Mouse (Mus musculus) liver, postnatal 0 days (tissue): Measurements from ENCODE around the gene Ntrk3. TPM values are rescaled to one million over a fixed set of nuclear protein-coding genes. Genes with fewer than 3 reads are reported as not detected.
A peak's percentile ranks its signal among the peaks of the same experiment; 100 is the strongest.

ENCODE experiments used
- ATAC-seq: fragments of 200-750 bp; cut with Nextera tagmentation; 2 replicates; pipeline ENCODE4 v1.8.0; 2017; ENCODE audit warnings: mild to moderate bottlenecking, moderate library complexity
- DNase-seq: peaks from one replicate; pipeline ENCODE4 v3.0.0-alpha.2; 2016
- H3K27ac ChIP-seq: fragments of 300-500 bp; sonication (generic); 2 replicates; pipeline ENCODE4 v1.5.1; 2014; ENCODE audit warnings: antibody characterized with exemption, moderate library complexity, mild to moderate bottlenecking, low read depth
- H3K27me3 ChIP-seq: fragments of 300-500 bp; sonication (generic); 2 replicates; pipeline ENCODE4 v1.6.1; 2014; ENCODE audit warnings: low read length, control low read depth, mixed read lengths; ENCODE audit not compliant: insufficient read depth
- H3K36me3 ChIP-seq: fragments of 300-500 bp; sonication (generic); replicated peaks from 2 replicates; pipeline ENCODE4 v1.6.1; 2014; ENCODE audit warnings: mild to moderate bottlenecking, control low read depth, low read length, moderate library complexity, mixed read lengths; ENCODE audit not compliant: insufficient read depth
- H3K4me1 ChIP-seq: fragments of 300-500 bp; sonication (generic); 2 replicates; pipeline ENCODE4 v1.6.1; 2014; ENCODE audit warnings: antibody characterized with exemption, mild to moderate bottlenecking, control low read depth; ENCODE audit not compliant: insufficient read depth
- H3K4me2 ChIP-seq: fragments of 300-500 bp; sonication (generic); 2 replicates; pipeline ENCODE4 v1.6.1; 2014; ENCODE audit warnings: low read depth, mild to moderate bottlenecking, low read length, moderate library complexity, mixed read lengths
- H3K4me3 ChIP-seq: fragments of 300-500 bp; sonication (generic); 2 replicates; pipeline ENCODE4 v1.5.1; 2014; ENCODE audit warnings: low read depth, low read length
- H3K9ac ChIP-seq: fragments of 300-500 bp; sonication (generic); replicated peaks from 2 replicates; pipeline ENCODE4 v1.6.1; 2014; ENCODE audit warnings: mild to moderate bottlenecking, moderate library complexity
- H3K9me3 ChIP-seq: fragments of 300-500 bp; sonication (generic); 2 replicates; pipeline ENCODE4 v1.6.1; 2016; ENCODE audit warnings: mild to moderate bottlenecking, control low read depth, low read length, mixed read lengths
- CTCF ChIP-seq: sonication (generic); IDR thresholded peaks from 2 replicates; pipeline ENCODE4 v1.5.1; 2016; ENCODE audit warnings: antibody characterized with exemption, low read depth
- EP300 ChIP-seq: IDR thresholded peaks from 2 replicates; pipeline ENCODE4 v1.6.1; 2016; ENCODE audit warnings: antibody characterized with exemption, low read depth, mild to moderate bottlenecking
- WGBS: fragments of 180-500 bp; shearing (Covaris S2); extraction: QIAGEN DNeasy Blood & Tissue Kit; methylation state at CpG from one replicate; pipeline ENCODE4 v1.1.7; 2014; ENCODE audit not compliant: insufficient replicate concordance; 5-methylcytosine and 5-hydroxymethylcytosine counted together
- polyA plus RNA-seq: library from polyadenylated mRNA; unstranded; fragments of >200 nt; fragmentation: Nextera tagmentation; extraction: Ambion mirVana; gene quantifications from 2 replicates; pipeline ENCODE4 v1.2.1, GENCODE M21; 2015

The Ntrk3 gene
- polyA plus RNA-seq, 1 experiment from 2014 or later: 0.16 TPM

- H3K4me3 ChIP-seq: no peak overlapping the region
- no peak overlapping the region for H3K4me2 ChIP-seq
- H3K4me1 ChIP-seq: no peaks in the 10 kb centered on the region
- H3K9ac ChIP-seq: no peak overlapping the region
- no peaks in the 10 kb centered on the region for H3K9me3 ChIP-seq
- ATAC-seq (no peak), DNase-seq (peak; percentile 23)
- H3K27me3 ChIP-seq: peaks cover 64% of the 10 kb centered on the region
- H3K27ac ChIP-seq: no peak overlapping the region
- peak; percentile 33 for TF ChIP-seq CTCF
- no peak for TF ChIP-seq EP300
- no peaks in the 10 kb centered on the region for H3K36me3 ChIP-seq
- 3% methylated on average over 13 of the region's 13 CpGs for WGBS
Observed at GRCm38 (mm10) chr7:78579461-78580234, 158.2 kb downstream of the Ntrk3 start.

GRCm38 (mm10) chr7:78578461-78579359, 159.1 kb downstream of the Ntrk3 start:
- no peak overlapping the region for H3K9ac ChIP-seq
- ATAC-seq (no peak), DNase-seq (no peak)
- H3K27me3 ChIP-seq: peaks cover 64% of the 10 kb centered on the region
- no peaks in the 10 kb centered on the region for H3K36me3 ChIP-seq
- H3K27ac ChIP-seq: no peak overlapping the region
- peak overlapping the region; percentile 52 for H3K4me2 ChIP-seq
- H3K4me3 ChIP-seq: peak overlapping the region; percentile 29; the same call in 1 of the 2 replicates
- no peak for TF ChIP-seq EP300
- no peak for TF ChIP-seq CTCF
- no peaks in the 10 kb centered on the region for H3K4me1 ChIP-seq
- WGBS: 2% methylated on average over 48 of the region's 66 CpGs
- no peaks in the 10 kb centered on the region for H3K9me3 ChIP-seq

GRCm38 (mm10) chr7:78578111-78578460, 159.7 kb downstream of the Ntrk3 start:
- H3K27me3 ChIP-seq: peaks cover 64% of the 10 kb centered on the region
- TF ChIP-seq CTCF (no peak), EP300 (no peak)
- ATAC-seq: no peak
- 1% methylated on average over 19 of the region's 23 CpGs for WGBS
- peak overlapping the region; percentile 52 for H3K4me2 ChIP-seq
- no peak overlapping the region for H3K27ac ChIP-seq
- H3K9me3 ChIP-seq: no peaks in the 10 kb centered on the region
- H3K4me3 ChIP-seq: peak overlapping the region; percentile 11
- H3K36me3 ChIP-seq: no peaks in the 10 kb centered on the region
- H3K4me1 ChIP-seq: no peaks in the 10 kb centered on the region
- no peak overlapping the region for H3K9ac ChIP-seq
- no peak for DNase-seq

- H3K9ac ChIP-seq: no peak overlapping the region
Observed at GRCm38 (mm10) chr7:78577462-78578110, 160.2 kb downstream of the Ntrk3 start.

GRCm38 (mm10) chr7:78576706-78577461, 160.9 kb downstream of the Ntrk3 start:
- no peak overlapping the region for H3K4me3 ChIP-seq
- no peak overlapping the region for H3K9ac ChIP-seq
- peaks cover 61% of the 10 kb centered on the region for H3K27me3 ChIP-seq
- 0 out of 2 replicates have a peak overlapping the region, but pooled peaks have one; percentile 52 for H3K4me2 ChIP-seq
- H3K9me3 ChIP-seq: no peaks in the 10 kb centered on the region
- H3K4me1 ChIP-seq: no peaks in the 10 kb centered on the region
- WGBS: 3% methylated on average over 35 of the region's 35 CpGs
- no peak for TF ChIP-seq CTCF
- TF ChIP-seq EP300: no peak
- H3K36me3 ChIP-seq: no peaks in the 10 kb centered on the region
- H3K27ac ChIP-seq: no peak overlapping the region
- ATAC-seq (no peak), DNase-seq (peak; percentile 25)

More at GRCm38 (mm10) chr7:78577462-78578110, 160.2 kb downstream of the Ntrk3 start:
- WGBS: 1% methylated on average over 49 of the region's 49 CpGs
- no peak for ATAC-seq
- peaks cover 64% of the 10 kb centered on the region for H3K27me3 ChIP-seq
- no peaks in the 10 kb centered on the region for H3K36me3 ChIP-seq
- H3K27ac ChIP-seq: no peak overlapping the region
- no peak for TF ChIP-seq CTCF
- no peak for TF ChIP-seq EP300
- no peak for DNase-seq
- H3K4me1 ChIP-seq: no peaks in the 10 kb centered on the region
- peak overlapping the region; percentile 11 for H3K4me3 ChIP-seq
- H3K9me3 ChIP-seq: no peaks in the 10 kb centered on the region
- peak overlapping the region; percentile 52 for H3K4me2 ChIP-seq
